Mouse (Mus musculus) brain, embryonic 14.5 days (tissue): ENCODE measurements around the gene Ift88. TPM values are rescaled to one million over a fixed set of nuclear protein-coding genes. Genes with fewer than 3 reads are reported as not detected.

Source experiments
- DNase-seq: peaks from one replicate; pipeline ENCODE4 v3.0.0-alpha.2; 2011; ENCODE audit warnings: low read depth
- CTCF ChIP-seq: fragments of 200-500 bp; IDR thresholded peaks from 2 replicates; pipeline ENCODE4 v1.5.1; 2012; ENCODE audit warnings: inconsistent platforms, mild to moderate bottlenecking, moderate library complexity, borderline replicate concordance; ENCODE audit not compliant: insufficient read depth, insufficient read length; ENCODE audit errors: extremely low read depth
- POLR2A ChIP-seq: fragments of 200-500 bp; IDR thresholded peaks from 2 replicates; pipeline ENCODE4 v1.6.1; 2012; ENCODE audit warnings: mild to moderate bottlenecking, inconsistent platforms, borderline replicate concordance; ENCODE audit not compliant: poor library complexity, insufficient read depth, insufficient read length, severe bottlenecking; ENCODE audit errors: extremely low read depth
- polyA plus RNA-seq: library from polyadenylated mRNA; depleted of rRNA; stranded (reverse); fragments of >200 nt; gene quantifications from 2 replicates; pipeline ENCODE4 v1.2.3, GENCODE M21; 2012; rRNA removed

Ift88 gene
- 25.1 and 28.6 TPM in 2 replicates for polyA plus RNA-seq

GRCm38 (mm10) chr14:57423432-57424211 is at the start of gene Ift88:
Gene Ift88 (plus strand): TSS chr14:57424062.
- peak; percentile 78 for TF ChIP-seq POLR2A
- no peak for TF ChIP-seq CTCF
- DNase-seq, result peak; percentile 97

- no peak for TF ChIP-seq CTCF
- no peak for TF ChIP-seq POLR2A
- no peak for DNase-seq
Observed at GRCm38 (mm10) chr14:57375205-57375604, 48.7 kb upstream of the Ift88 start.

- no peak for TF ChIP-seq POLR2A
- TF ChIP-seq CTCF, result no peak
- no peak for DNase-seq
Observed at GRCm38 (mm10) chr14:57376016-57376415, 47.8 kb upstream of the Ift88 start.

GRCm38 (mm10) chr14:57376956-57377355 is 46.9 kb upstream of the Ift88 start:
- TF ChIP-seq POLR2A (no peak), CTCF (no peak)
- no peak for DNase-seq

- DNase-seq, result no peak
- TF ChIP-seq POLR2A (no peak), CTCF (no peak)
Observed at GRCm38 (mm10) chr14:57377531-57377930, 46.3 kb upstream of the Ift88 start.

- no peak for TF ChIP-seq POLR2A
- TF ChIP-seq CTCF, result no peak
Observed at GRCm38 (mm10) chr14:57385667-57386066, 38.2 kb upstream of the Ift88 start.

GRCm38 (mm10) chr14:57386758-57387561 is 36.9 kb upstream of the Ift88 start:
- no peak for DNase-seq
- TF ChIP-seq POLR2A (no peak), CTCF (no peak)

More at GRCm38 (mm10) chr14:57385667-57386066, 38.2 kb upstream of the Ift88 start:
- no peak for DNase-seq

GRCm38 (mm10) chr14:57391621-57392020 is 32.2 kb upstream of the Ift88 start:
- no peak for DNase-seq
- TF ChIP-seq POLR2A, result no peak
- TF ChIP-seq CTCF, result no peak

GRCm38 (mm10) chr14:57392278-57392677 is 31.6 kb upstream of the Ift88 start:
- TF ChIP-seq CTCF (no peak), POLR2A (no peak)
- no peak for DNase-seq

- DNase-seq, result no peak
Observed at GRCm38 (mm10) chr14:57395470-57395869, 28.4 kb upstream of the Ift88 start.

GRCm38 (mm10) chr14:57397221-57397620 is 26.6 kb upstream of the Ift88 start:
- TF ChIP-seq POLR2A, result no peak
- TF ChIP-seq CTCF, result no peak
- no peak for DNase-seq

More at GRCm38 (mm10) chr14:57395470-57395869, 28.4 kb upstream of the Ift88 start:
- no peak for TF ChIP-seq POLR2A
- no peak for TF ChIP-seq CTCF
